Mouse (Mus musculus) spleen, embryonic (tissue): Measurements from ENCODE around the gene Uts2.

Source experiments
- CTCF ChIA-PET: fragments of 350-600 bp; sonication (Branson Sonifier 250); formaldehyde crosslinking; loops from one replicate; lab custom pipeline; 2022; lab: Charles Lee

Uts2 gene

DNA sequence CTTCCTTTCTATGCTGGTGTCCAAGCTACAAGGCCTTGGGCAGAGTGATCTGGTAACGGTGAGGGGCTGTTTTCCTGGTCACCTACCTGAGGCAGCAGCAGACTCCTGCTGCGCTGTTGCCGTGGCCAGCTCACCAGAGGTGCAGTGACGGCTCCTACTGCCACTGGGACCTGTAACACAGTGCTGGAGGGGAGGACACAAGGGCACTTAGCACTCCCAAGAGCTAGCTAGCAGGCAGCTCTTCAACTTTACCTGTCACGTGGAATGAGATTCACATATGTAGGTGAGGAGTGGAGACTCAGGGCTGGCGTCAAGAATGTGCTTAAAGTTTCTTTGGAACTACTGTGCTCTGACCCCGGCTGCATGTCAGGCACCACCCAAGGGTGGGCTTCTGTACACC is 13.4 kb downstream of the Uts2 start:
- CTCF ChIA-PET: no interaction called here

DNA sequence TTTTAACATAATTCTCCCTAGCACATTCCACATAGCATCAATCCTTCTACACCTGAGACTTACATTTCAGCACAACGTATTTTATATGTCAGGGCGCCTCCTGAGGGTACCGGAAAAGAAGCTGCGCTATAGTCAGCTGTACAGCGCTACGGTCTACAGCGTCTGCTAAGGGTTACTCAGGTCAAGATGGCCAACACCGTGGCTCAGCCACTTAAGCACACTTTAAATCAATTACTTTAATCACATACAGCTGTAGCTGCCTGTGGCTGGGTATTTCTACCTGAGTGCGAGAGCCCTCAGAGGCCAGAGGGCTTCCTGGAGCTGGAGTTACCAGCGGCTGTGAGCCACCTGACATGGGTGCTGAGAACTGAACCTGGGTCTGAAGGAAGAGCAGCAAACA is 19.0 kb downstream of the Uts2 start:
- CTCF ChIA-PET: no interaction called here

DNA sequence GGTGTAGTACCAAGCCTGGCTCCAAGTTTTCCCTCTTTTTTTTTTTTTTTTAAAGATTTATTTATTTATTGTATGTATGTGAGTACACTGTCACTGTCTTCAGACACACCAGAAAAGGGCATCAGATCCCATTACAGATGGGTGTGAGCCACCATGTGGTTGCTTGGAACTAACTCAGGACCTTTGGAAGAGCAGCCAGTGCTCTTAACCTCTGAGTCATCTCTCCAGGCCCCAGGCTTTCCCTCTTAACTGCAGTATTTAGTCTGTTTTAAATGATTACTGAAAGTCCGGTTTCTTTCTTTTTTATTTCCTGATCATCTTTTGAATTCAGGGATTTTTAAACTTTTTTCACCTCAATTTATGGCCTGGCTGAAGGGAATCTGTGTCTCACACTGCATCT is 20.5 kb downstream of the Uts2 start:
- CTCF ChIA-PET: interaction anchor here (0.6 kb wide), 1 partner anchor 25 kb away, joined by 3 read pairs; no protein-coding TSS in a partner anchor

DNA sequence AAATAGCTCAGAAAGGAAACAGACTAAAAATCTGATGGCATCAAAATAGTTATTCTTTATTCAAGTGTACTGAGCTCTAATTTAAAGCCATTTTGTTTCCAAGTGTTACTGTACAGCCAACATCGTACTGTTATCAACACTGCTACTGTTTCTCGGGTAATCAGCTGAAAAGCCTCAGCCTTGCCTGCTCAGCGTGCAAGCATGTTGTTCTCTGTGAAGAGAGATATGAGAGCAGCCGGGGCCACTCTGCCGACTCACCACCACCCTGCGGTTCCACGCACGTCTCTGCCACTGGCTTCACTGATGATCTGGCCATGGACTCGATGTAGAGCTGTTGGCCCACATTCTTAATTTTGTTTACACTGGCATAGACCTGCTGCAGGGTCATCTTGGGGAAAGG is 27.3 kb downstream of the Uts2 start:
- CTCF ChIA-PET: no interaction called here

DNA sequence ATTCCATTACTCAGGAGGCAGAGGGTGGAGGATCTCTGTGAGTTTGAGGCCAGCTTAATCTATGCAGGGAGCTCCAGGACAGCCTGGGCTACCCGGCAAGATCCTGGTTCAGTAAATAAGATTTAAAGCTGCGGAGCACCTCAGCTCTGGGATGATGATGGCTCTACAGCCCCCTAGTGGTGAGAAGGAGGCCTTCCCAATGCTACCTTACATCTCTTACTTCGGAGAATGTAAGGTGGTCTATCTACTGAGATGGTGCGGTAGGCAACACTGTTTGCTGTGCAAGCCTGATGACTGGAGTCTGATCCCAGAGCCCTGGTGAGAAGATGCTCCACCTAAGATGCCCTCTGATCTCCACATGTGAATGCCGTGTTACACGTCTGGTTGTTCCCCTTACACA is 30.1 kb downstream of the Uts2 start:
- CTCF ChIA-PET: no interaction called here

DNA sequence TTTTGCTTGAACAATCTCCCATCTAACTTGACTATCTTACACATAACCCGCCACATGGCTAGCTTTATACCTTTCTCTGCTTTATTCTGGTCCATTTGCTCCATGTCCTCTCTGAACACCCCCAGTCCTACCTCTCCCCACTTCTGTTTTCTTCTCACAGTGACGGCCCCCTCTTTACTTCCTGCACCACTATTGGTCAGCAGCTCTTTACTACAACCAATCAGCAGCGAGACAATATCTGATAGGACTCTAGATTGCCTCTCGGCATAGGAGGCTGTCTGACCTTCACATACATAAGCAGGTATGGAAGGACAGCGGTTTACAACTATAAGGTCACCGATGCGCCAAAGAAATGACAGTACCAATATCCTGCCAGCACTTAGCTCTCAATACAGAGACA is 39.6 kb downstream of the Uts2 start:
- CTCF ChIA-PET: no interaction called here

DNA sequence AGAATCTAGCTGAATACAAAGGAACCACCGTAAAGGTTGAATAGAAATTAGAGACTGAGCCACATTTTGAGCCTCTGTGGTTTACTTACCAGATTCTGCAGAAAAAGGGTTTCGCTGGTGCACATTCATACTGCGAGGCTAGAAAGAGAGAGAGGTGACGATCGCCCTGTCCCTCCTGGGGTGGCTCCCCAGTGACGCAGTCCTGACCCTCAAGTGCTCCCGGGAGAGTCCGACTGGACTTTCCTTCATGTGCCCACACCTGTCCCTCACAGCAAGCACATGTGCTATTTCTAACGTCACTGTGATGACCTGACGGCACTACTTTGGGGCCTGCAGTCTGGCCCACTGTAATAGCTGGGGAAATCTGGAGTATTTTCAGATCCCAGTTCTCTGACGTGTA is 40.9 kb downstream of the Uts2 start:
- CTCF ChIA-PET: no interaction called here

DNA sequence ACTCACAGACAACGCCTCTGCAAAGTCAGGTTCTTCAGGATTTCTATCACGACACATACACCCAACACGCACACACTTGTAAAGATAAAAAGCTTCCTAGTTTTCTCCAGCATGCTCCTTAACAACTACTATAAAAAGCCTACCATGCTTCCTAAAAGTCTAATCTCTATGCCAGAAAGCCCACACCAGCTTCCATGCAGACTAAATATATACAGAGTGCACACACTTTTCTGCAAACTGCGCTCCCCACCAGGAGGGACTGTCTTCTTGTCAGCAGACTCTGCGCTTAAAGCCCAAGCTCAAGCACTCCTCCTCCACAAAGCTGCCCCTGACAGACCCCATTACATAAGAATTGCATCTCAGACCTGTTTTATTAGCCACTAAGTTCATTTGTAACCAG is 44.6 kb downstream of the Uts2 start:
- CTCF ChIA-PET: no interaction called here

DNA sequence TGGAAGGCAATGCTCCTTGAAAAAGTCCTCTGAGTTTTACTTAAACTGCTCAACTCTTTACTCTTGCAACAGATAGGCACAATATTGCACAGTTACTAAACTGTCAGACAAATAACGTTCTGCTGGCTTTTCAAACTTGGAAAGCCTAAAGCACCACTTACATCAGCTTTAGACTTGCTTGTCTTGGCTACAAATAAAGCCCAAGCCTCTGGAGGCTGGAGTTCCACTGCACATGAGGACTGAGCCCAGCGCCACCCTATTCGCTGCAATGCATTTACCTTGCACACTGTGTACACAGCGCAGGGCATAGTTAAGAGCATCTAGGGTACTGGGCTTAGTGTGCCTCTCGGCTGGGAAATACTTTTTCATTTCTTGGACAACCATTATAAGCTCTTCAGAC is 46.4 kb downstream of the Uts2 start:
- CTCF ChIA-PET: no interaction called here

DNA sequence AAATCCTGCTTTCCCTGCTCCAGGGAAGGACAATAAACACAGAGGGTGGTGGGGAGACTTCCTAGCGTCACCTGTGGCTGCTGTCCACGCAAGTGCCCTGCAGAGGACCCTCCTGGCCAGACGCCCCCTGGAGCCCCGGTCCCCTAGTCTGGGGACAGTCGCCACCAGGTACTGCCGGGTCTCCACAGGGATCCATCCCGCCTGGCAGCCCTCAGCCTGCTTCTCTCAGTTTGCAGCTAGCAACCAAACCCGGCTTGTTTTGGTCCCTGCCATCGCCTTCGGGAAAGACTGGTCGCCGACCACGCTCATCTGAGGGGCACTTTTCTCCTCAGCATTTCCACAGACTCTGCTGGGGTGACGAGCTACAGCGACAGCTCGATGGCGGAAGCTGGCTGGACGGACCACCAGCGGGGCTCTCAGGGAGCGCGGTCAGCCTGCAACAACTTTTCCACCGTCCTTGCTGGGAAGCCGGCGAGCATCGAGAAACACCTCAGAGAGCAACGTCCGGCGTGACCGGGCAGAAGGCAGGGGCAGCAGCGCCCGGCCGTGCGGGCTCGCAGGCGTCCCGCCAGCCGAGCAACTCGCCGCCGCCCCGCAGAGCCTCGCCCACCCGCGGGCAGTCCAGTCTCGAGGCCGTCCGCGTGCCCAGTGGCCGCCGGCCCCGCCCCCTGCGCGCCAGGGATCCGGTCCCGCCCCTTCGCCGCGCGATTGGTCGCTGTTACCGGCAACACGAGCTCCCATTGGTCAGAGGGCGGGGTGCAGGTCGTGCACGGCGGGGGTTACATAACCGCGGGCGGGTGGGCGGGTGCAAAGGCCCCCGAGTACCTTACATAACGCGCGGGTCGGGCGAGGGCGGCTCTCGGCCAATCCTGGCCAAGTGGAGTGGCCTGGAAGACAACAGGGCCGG is 47.4 kb downstream of the Uts2 start, which contains the start of gene Per3:
TSS of gene Per3 (minus strand) at position 629 of the 907 bp plus-strand sequence.
- CTCF ChIA-PET: no interaction called here

DNA sequence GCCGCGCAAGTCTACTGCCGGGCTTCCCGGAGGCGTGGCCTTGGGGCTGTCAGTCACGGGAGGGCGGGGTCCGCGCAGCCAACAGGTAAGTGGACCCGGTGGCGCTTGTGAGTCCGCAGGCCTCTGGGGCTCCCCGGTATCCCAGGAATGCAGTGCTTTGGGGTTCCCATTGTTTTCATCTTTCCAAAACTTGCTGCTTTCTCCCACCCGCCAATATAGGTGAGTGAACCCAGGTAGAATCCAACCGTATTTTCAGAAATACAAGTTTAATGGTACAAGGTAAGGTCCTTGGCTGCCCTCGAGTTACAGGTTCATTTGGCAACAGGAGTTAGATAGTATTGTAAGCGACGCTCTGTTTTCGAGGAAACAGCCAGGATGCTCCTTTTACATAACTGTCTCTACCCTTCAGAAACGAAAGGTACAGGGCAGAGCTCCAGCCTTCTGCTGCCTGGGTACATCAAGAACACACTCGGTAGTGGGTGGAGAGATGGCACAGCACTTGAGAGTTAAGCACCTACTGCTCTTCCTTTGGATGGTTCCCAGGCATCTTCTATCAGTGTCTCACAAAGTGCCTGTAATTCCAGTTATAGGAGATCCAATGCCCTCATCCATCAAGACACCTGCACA is 48.2 kb downstream of the Uts2 start:
- CTCF ChIA-PET: no interaction called here

DNA sequence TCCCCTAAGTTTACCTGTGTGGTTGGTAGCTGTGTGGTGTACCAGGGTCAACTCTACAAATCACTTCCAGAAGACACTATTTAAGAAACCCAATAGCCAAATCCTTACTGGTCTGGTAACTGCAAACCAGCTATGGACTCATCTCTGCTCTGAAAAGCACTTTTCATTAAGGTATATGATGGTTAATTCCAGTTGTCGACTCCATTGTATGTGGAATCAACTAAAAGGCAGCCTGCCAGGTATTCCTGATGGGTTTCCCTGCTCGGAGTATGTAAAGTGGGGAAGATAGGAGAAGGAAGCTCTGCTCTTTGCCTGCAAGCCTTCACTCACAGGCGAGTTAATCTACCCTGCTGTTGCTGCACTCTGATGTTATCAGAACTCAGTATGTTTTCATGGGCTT is 49.6 kb downstream of the Uts2 start:
- CTCF ChIA-PET: no interaction called here

DNA sequence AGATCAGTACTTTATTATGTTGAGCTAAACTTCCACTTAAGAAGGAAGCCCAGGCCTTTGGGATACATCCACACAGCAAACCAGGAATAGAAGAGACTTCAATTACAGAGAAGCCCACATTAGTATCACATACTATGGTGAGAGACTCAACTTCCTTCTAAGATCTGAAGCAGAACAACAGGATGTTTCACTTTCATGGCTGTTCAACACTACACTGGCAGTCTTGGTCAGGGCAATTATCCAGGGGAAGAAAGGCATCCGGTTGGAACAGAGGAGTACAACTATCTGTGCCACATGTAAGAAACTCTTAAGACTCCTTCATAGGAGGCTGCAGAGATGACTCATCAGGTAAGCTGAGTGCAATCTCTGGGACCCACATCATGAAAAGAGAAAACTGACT is 54.3 kb downstream of the Uts2 start:
- CTCF ChIA-PET: no interaction called here
